Mouse (Mus musculus) lung, adult 18-20 months (tissue): Measurements from ENCODE around the gene Gprin3.

Experiments
- DNase-seq, 2 experiments: peaks; one replicate each; pipeline ENCODE4 v3.0.0; 2022; ENCODE audit warnings: mixed read lengths in 2 of 2

The Gprin3 gene

GRCm38 (mm10) chr6:59425824-59426533 lies at the start of gene Gprin3:
Gprin3 (minus strand) TSS chr6:59426294.
- DNase-seq = peak; percentile 92 to 94

- no peak for DNase-seq
Measured at GRCm38 (mm10) chr6:59458861-59459260, 32.8 kb upstream of the Gprin3 start.

- no peak for DNase-seq
Measured at GRCm38 (mm10) chr6:59456116-59456515, 30.0 kb upstream of the Gprin3 start.

GRCm38 (mm10) chr6:59451348-59451747 lies 25.3 kb upstream of the Gprin3 start:
- DNase-seq = no peak

GRCm38 (mm10) chr6:59445101-59445503 lies 19.0 kb upstream of the Gprin3 start:
- DNase-seq = no peak

- no peak for DNase-seq
Measured at GRCm38 (mm10) chr6:59435906-59436305, 9.8 kb upstream of the Gprin3 start.

- DNase-seq = no peak
Measured at GRCm38 (mm10) chr6:59433116-59433515, 7.0 kb upstream of the Gprin3 start.

- no peak for DNase-seq
Measured at GRCm38 (mm10) chr6:59426534-59426885, 416 bp upstream of the Gprin3 start.

GRCm38 (mm10) chr6:59424871-59425740 lies 988 bp downstream of the Gprin3 start:
- peak; percentile 47 to 52 for DNase-seq

- DNase-seq = no peak
Measured at GRCm38 (mm10) chr6:59423836-59424235, 2.3 kb downstream of the Gprin3 start.

GRCm38 (mm10) chr6:59419264-59419663 lies 6.8 kb downstream of the Gprin3 start:
- DNase-seq = no peak

GRCm38 (mm10) chr6:59418659-59419058 lies 7.4 kb downstream of the Gprin3 start:
- no peak for DNase-seq

GRCm38 (mm10) chr6:59414816-59415215 lies 11.3 kb downstream of the Gprin3 start:
- peak in 1 of 2 experiments; percentile 35 for DNase-seq

GRCm38 (mm10) chr6:59412417-59413346 lies 13.4 kb downstream of the Gprin3 start:
- peak in 1 of 2 experiments; percentile 14 for DNase-seq

GRCm38 (mm10) chr6:59409001-59409700 lies 16.9 kb downstream of the Gprin3 start:
- DNase-seq = no peak

GRCm38 (mm10) chr6:59407482-59407997 lies 18.6 kb downstream of the Gprin3 start:
- no peak for DNase-seq

- DNase-seq = no peak
Measured at GRCm38 (mm10) chr6:59390208-59390607, 35.9 kb downstream of the Gprin3 start.

- DNase-seq = no peak
Measured at GRCm38 (mm10) chr6:59365300-59365699, 60.8 kb downstream of the Gprin3 start.

- no peak for DNase-seq
Measured at GRCm38 (mm10) chr6:59363282-59363681, 62.8 kb downstream of the Gprin3 start.

- no peak for DNase-seq
Measured at GRCm38 (mm10) chr6:59354943-59355342, 71.2 kb downstream of the Gprin3 start.

- no peak for DNase-seq
Measured at GRCm38 (mm10) chr6:59351108-59351789, 74.8 kb downstream of the Gprin3 start.
